Mouse (Mus musculus): ENCODE results near the gene Paf1. TPM values are rescaled to one million over a fixed set of nuclear protein-coding genes. Genes with fewer than 3 reads are reported as not detected.
A peak's percentile ranks its signal among the peaks of the same experiment; 100 is the strongest.

The Paf1 gene
- total RNA-seq, 1 experiment from 2014 or later = 80.7 TPM

DNA sequence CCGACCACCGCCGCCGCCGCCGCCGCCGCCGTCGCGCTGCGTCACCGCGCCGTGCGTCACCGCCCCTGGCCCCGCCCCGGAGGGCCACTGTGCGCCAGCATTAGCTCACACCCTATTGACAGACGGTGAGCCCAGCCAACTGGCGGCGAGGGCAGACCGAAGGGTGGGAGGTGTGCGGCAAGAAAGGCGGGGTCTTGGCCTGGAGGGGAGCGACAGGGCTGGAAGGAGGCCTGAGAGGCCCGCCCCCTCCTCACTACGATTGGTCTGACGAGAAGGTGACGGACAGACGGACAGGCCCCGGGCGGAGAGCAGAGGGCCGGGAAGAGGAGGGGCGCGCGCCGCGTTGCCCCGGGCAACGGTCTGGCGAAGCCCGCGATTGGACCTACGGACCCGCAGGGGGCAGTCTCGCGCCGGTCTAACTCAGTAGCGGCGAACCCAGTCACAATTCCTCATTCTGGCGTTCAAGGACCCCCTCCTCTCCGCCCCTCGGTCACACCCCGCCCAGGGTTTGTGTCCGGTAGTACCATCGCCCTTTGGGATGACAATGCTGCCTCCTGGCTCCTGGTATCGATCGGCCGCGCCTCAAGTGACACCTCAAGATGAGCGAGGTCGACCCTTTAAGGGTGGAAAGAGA is 43.6 kb downstream of the Paf1 start:
- peak; percentile 100 for DNase-seq

DNA sequence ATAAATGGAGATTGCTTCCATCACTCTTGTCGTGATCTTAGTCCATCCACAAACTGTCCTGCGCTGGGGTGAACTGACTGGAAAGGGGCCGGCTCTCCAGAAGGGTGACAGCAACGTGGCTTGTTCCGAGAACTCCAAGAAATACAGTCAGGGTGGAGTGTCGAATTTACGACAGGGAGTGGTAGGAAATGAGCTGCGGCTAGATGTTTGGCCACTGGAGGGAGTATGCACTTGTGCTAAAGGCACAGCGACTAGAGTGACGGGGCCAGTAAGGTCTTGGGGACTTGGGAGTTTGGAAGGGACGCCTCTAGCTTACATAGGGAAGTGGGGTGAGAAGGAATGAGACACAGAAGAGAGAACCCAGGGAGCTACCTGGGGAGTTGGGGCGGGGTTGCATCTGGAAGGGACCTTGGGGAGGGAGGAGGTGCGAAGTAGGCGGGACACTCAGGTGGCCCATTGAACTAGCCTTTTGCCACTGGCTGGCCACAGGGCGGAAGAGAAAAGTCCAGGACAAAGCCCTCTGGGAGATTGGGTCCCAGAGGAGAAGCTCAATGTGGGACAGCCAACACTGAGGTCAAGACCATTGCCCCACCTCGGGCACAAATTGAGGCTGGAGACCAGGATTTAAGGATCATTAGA is 44.3 kb downstream of the Paf1 start, which contains the start of gene Gmfg:
Gene Gmfg (plus strand): TSS at position 516 of the 639 bp plus-strand sequence.
- peak; percentile 63 for DNase-seq

DNA sequence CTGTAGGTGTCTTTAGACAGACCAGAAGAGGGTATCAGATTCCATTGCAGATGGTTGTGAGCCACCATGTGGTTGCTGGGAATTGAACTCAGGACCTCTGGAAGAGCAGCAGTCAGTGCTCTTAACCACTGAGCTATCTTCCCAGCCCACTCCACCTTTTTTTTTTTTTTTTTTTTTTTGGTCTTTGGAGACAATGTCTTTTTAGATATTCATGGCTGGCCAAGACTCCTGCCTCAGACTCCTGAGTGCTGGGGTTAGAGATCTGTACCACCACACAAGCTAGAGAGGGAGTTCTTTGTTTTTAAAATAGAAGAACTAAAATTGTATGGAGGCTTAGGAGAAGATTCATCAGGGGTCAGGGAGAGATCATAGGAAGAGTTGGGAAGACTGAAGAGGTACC is 45.2 kb downstream of the Paf1 start:
- DNase-seq = no peak

DNA sequence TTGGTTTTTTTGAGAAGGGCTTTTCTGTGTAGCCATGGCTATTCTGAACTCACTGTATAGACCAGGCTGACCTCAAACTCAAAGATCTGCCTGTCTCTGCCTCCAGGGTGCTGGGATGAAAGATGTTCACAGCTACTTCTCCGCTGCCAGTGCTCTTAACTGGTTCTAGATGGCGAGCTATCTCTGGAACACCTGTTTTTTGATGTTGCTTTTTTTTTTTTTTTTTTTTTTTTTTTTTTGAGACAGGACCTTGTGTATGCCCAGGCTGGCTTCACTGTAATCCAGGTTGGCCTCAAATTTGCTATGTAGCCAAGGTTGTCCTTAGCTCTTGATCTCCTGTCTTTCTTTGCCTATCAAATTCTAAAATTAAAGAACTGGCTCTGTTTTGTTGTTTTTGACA is 46.0 kb downstream of the Paf1 start:
- no peak for DNase-seq

DNA sequence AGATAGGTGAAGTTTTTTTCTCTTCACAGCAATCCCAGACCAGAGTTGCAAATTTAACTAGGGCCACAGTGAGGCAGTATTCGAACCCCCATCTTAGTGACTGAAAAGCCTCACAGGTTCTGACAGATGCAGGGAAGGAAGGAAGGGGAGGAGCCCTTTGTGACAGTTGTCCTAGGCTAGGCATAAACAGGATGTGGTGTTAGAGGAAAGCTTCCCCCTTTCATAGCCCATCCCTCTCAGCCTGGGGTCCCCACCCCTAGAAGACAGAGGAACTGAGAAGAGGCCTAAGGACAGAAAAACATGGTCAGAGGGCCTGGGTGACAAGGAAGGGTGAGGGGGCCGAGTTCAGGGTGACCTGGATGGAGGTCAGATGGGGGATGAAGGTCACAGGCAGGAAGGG is 48.0 kb downstream of the Paf1 start:
- no peak for DNase-seq

DNA sequence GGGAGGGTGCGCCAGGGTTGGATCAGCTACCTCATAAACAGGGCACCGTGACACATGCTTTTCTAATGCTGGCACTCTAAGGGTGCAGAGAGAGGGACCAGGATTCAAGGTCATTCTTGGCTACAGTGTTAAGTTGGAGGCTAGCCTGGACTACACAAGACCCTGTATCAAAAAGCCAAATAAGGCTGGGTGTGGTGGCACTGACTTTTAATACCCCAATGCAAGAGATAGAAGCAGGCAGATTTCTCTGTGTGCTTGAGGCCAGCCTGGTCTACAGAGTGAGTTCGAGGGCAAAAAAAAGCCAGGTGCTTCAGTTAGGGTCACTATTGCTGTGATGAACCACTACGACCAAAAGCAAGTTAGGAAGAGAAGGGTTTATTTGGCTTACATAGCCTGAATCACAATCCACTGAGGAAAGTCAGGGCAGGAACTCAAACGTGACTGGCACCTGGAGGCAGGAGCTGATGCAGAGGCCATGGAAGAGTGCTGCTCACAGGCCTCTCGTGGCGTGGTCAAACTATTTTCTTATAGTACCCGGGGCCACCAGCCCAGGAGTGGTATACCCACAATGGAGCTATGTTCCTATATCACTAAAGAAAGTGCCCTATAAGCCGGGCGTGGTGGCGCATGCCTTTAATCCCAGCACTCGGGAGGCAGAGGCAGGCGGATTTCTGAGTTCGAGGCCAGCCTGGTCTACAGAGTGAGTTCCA is 49.2 kb downstream of the Paf1 start:
- DNase-seq = no peak

DNA sequence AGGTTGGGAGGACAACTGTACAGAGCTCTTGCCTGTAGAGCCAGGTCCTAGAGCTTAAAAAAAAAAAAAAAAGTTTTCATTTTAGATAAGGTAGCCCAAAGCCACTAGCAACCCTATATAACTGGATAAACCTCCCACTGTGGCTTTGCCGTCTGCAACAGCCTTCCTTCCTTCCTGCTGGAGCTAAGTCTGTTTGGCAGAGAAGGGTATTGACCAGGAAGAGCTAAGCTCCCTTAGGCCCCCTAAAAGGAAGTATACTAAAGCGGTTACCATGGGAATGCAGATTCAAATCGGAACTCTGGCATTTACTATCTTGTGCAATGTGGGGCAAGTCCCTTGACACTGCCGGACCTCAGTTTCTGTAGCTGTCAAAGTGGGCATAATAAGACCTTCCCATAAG is 49.9 kb downstream of the Paf1 start:
- DNase-seq = no peak

DNA sequence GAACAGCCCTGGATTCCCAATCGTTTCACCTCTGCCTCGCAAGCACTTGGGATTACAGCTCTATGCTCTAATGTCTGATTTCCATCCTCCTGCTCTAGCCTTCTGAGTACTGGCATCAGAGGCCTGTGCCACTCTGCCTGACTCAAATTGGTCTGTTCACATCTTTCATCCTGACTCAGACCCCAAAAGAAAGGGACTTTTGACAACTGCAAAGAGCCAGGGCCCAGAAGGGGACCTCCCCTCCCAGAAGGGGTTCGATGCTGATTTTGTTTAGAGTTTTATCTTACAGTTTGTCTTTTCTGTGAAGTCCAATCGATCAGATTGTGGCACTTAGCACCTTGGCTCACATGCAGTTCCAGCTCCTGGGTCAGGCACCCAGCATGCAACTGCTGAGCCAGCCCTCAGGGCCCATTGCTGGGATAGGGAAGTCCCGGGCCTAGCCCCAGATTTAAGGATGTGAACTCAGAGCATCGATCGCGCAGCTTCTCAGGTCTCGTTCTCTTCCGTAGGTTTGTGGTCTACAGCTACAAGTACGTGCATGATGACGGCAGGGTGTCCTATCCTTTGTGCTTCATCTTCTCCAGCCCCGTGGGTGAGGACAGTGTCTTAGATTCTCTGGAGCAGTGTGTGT is 51.7 kb downstream of the Paf1 start:
- no peak for DNase-seq

DNA sequence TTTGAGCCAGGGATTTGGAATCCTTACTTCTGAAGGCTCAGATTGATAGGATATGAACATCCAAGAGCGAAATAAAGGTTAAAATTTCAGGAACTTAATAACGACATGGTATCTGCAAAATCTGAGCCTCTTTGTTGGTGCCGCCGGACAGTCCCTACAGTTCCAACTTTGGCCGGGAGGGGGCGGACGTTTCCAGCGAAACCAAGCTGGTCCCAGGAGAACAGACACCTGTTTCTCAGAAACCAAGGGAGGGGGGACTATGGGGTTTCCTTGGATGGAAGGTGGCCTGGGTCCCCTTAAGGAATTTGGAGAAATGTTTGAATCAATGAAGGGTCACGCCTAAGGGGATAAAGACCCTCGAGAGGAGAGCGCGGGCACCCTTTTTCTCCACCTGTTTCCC is 53.7 kb downstream of the Paf1 start:
- DNase-seq = peak; percentile 85

DNA sequence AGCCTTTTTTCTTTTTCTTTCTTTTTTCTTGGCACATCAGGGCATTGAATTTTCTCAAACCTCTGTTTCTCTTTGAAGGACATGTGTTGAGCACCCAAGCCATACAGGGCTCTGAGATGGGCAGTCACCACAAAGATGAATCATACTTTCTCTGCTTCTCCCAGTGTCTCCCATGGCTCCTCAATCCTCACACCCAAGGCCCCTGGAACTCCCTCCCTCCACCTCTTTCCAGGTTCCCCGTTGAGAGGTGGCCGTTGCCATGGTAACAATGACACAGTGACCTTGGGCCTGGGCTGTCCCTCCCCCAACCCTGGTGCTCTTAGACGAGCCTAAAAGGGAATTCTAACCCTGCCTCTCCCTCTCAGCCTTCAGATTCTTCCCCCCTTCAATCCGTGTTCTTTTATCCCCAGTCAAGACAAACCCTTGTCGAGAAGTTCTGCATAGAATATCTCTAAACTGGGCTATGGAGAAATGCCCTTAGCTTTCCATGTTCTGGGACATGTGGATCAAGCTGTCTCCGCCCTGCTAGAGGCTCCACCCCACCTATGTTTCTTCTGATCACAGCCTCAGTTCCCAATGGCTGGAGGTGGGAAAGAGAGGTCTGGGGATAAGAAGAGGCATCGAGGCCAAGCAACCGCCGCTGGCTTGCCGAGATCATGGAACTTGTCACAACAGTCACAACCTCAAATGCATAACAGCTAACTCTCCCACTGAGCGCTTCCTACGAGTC is 54.5 kb downstream of the Paf1 start:
- peak; percentile 43 for DNase-seq

DNA sequence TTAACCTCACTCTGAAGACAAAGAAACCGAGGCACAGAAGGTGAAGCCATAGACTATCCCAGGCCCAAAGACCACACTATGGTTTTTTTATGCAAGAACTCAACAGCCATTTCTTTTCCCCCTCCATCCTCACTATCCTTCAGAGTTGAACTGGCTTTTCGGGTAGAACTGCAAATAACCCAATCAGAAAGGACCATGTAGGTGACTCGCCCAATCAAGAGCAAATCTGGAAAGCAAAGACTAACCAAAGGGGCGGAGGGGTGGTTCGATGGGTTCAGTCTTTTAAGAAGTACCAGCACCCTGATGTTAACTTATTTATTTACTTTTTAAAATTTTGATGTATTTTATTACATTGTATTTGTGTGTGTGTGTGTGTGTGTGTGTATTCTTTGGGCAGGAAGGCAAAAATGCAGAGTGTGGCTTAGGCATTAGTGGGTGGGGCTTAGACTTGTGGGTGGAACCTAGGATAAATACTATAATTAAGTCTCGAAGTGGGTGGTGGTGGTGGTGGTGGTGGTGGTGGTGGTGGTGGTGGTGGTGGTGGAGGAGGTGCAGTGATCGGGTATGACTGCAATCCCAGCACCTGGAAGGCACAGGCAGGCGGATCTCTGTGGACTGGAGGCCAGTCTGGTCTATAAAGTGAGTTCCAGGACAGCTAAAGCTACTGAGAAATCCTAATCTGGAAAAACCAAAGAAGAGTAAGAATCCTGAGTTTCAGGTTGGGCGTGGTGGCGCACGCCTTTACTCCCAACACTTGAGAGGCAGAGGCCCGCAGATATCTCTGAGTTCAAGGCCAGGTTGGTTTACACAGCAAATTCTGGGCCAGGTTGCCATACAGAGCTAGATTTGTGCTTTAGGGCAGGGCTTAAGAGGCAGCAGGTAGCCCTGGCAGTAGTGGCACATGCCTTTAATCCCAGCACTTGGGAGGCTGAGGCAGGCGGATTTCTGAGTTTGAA is 55.4 kb downstream of the Paf1 start:
- no peak for DNase-seq

Other genes with a start within 250 kb of the Paf1 start
- 91.9 and 107 TPM in 2 replicates for gene Fbl, start 223.2 kb upstream of the Paf1 start, total RNA-seq (2021)
- gene Dyrk1b, start 213.5 kb upstream of the Paf1 start, total RNA-seq (2021) = 42.3 and 46.2 TPM in 2 replicates
- 22.5 and 26.6 TPM in 2 replicates for gene Eid2, start 125.1 kb upstream of the Paf1 start, total RNA-seq (2021)
- 19.2 and 21.1 TPM in 2 replicates for gene Eid2b, start 115.2 kb upstream of the Paf1 start, total RNA-seq (2021)
- gene Selenov, start 101.8 kb upstream of the Paf1 start, total RNA-seq (2021) = not detected in 2 replicates
- not detected in 2 replicates for gene Dll3, start 90.7 kb upstream of the Paf1 start, total RNA-seq (2021)
- gene Timm50, start 80.9 kb upstream of the Paf1 start, total RNA-seq (2021) = 72.0 and 81.3 TPM in 2 replicates
- 136 and 164 TPM in 2 replicates for gene Supt5, start 54.2 kb upstream of the Paf1 start, total RNA-seq (2021)
- gene Rps16, start 42.3 kb upstream of the Paf1 start, total RNA-seq (2021) = 820 and 1,029 TPM in 2 replicates
- 25.1 and 27.0 TPM in 2 replicates for gene Plekhg2, start 20.4 kb upstream of the Paf1 start, total RNA-seq (2021)
- 14.8 and 16.1 TPM in 2 replicates for gene Zfp36, start 12.7 kb upstream of the Paf1 start, total RNA-seq (2021)
- 31.3 and 34.4 TPM in 2 replicates for gene Med29, start 243 bp upstream of the Paf1 start, total RNA-seq (2021)
- gene Gmfg, start 44.5 kb downstream of the Paf1 start, total RNA-seq (2021) = 7.2 and 11.2 TPM in 2 replicates
- 15.9 and 17.4 TPM in 2 replicates for gene Lrfn1, start 59.0 kb downstream of the Paf1 start, total RNA-seq (2021)
- not detected in 2 replicates for gene Ifnl2, start 117.5 kb downstream of the Paf1 start, total RNA-seq (2021)
- not detected in 2 replicates for gene Ifnl3, start 129.9 kb downstream of the Paf1 start, total RNA-seq (2021)
- not detected in 2 replicates for gene Sycn, start 147.9 kb downstream of the Paf1 start, total RNA-seq (2021)
- not detected in 2 replicates for gene Nccrp1, start 154.3 kb downstream of the Paf1 start, total RNA-seq (2021)
- gene Samd4b, start 205.2 kb downstream of the Paf1 start, total RNA-seq (2021) = 66.6 and 69.4 TPM in 2 replicates
- gene Pak4, start 205.2 kb downstream of the Paf1 start, total RNA-seq (2021) = 32.0 and 35.2 TPM in 2 replicates
- not detected in 2 replicates for gene Acp7, start 238.4 kb downstream of the Paf1 start, total RNA-seq (2021)

All from adrenal gland, postnatal 25 days (tissue).